Mouse (Mus musculus) ovary, adult 2 months (tissue): ENCODE measurements around the gene Gm13090. TPM values are rescaled to one million over a fixed set of nuclear protein-coding genes. Genes with fewer than 3 reads are reported as not detected.

Experiments
- polyA plus RNA-seq: library from polyadenylated mRNA; depleted of rRNA; stranded (reverse); fragments of >200 nt; gene quantifications from 2 replicates; pipeline ENCODE4 v1.2.3, GENCODE M21; 2012; rRNA removed

Gm13090 gene
- not detected in 2 replicates for polyA plus RNA-seq

GRCm38 (mm10) chr4:151089270-151089669, at the start of gene Gm13090:
Gene Gm13090 (plus strand): TSS chr4:151089570.

GRCm38 (mm10) chr4:151044037-151044943, 45.1 kb upstream of the Gm13090 start, which contains the start of gene Per3:
Gene Per3 (minus strand): TSS chr4:151044665.

DNA sequence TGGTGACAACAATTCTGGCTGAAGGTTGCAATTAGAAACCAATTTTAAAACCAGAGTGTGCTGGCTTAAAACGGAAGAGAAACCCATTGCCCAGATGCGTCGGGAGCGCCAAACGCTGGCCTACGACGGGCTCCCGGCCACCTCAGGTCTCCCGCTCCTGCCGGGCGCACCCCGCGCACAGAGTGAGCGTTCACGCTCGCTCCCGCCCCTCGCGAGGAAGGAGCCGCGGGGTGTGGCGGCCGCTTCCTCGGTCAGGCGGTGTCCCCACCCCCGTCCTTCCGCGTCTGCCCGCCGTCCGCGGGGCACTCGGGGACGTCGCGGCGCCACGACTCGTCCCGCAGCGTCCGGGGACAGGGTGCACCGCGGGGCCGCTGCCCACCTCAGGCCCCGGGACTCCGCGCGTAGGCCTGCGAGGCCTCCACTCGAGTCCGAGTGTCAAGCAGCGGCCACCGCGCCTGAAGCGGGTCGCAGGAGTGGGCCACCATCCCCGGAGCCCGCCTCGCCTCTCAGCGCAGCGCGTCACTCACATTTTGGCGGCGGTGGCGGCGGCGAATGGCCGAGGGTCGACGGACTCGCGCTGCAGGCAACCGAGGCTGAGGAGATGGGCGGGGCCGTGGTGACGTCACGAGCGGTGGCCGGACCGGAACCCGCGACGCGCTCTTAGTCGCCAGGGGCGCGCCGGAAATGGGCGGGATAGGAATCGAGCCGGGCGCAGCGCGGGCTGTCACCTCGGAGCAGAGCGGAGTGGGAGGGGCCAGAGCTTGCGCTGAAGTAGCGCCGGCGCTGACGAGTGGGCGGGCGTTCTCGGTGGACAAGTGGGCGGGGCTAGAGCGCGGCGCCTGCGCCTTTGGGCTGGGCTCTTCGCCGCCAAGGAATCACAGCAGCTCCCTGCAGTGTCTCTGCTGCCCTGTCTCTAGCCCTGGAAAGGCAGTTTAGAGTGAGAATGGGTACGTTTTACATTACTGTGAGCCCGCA, 31.7 kb upstream of the Gm13090 start, which contains the start of gene Vamp3:
TSS of gene Vamp3 (minus strand) at position 617 of the 975 bp plus-strand sequence.

Other genes starting within 250 kb of the Gm13090 start
- gene Errfi1, start 235.7 kb upstream of the Gm13090 start, polyA plus RNA-seq: 31.0 and 34.1 TPM in 2 replicates
- 112 and 148 TPM in 2 replicates for gene Park7, start 175.1 kb upstream of the Gm13090 start, polyA plus RNA-seq
- 6.4 and 8.1 TPM in 2 replicates for gene Tnfrsf9, start 175.0 kb upstream of the Gm13090 start, polyA plus RNA-seq
- gene Uts2, start 92.5 kb upstream of the Gm13090 start, polyA plus RNA-seq: not detected in 2 replicates
- gene Per3, start 44.9 kb upstream of the Gm13090 start, polyA plus RNA-seq: 16.0 and 17.5 TPM in 2 replicates
- gene Vamp3, start 31.6 kb upstream of the Gm13090 start, polyA plus RNA-seq: 24.0 and 24.6 TPM in 2 replicates